Mouse (Mus musculus) left cerebral cortex, adult 11 months (tissue): ENCODE data around the gene Abi2.

Experiments used
- DNase-seq: peaks from one replicate; pipeline ENCODE4 v3.0.0; 2022; ENCODE audit warnings: low spot score

Abi2 gene

GRCm38 (mm10) chr1:60489660-60490059 lies 80.2 kb downstream of the Abi2 start:
- no peak for DNase-seq

- no peak for DNase-seq
These were observed 81.1 kb downstream of the Abi2 start for GRCm38 (mm10) chr1:60490510-60490909.

GRCm38 (mm10) chr1:60492404-60492803 lies 83.0 kb downstream of the Abi2 start:
- no peak for DNase-seq

GRCm38 (mm10) chr1:60493421-60493820 lies 84.0 kb downstream of the Abi2 start:
- DNase-seq = no peak

- DNase-seq = no peak
These were observed 94.0 kb downstream of the Abi2 start for GRCm38 (mm10) chr1:60503456-60503855.

GRCm38 (mm10) chr1:60510584-60510983 lies 101.2 kb downstream of the Abi2 start:
- no peak for DNase-seq

GRCm38 (mm10) chr1:60530107-60530506 lies 120.7 kb downstream of the Abi2 start:
- no peak for DNase-seq

GRCm38 (mm10) chr1:60530636-60531035 lies 121.2 kb downstream of the Abi2 start:
- no peak for DNase-seq
